Mouse (Mus musculus) olfactory bulb, adult 2 months (tissue): ENCODE data around the gene E2f6. TPM values are rescaled to one million over a fixed set of nuclear protein-coding genes. Genes with fewer than 3 reads are reported as not detected.

Experiments used
- H3K27ac ChIP-seq: fragments of 200-500 bp; 2 replicates; pipeline ENCODE4 v1.5.1; 2012; ENCODE audit warnings: low read depth, low read length; ENCODE audit not compliant: insufficient read depth
- H3K4me1 ChIP-seq: fragments of 200-500 bp; 2 replicates; pipeline ENCODE4 v1.6.1; 2012; ENCODE audit warnings: low read length; ENCODE audit not compliant: control insufficient read depth, insufficient read depth
- H3K4me3 ChIP-seq: fragments of 200-500 bp; 2 replicates; pipeline ENCODE4 v1.5.1; 2012; ENCODE audit warnings: mild to moderate bottlenecking, low read depth, low read length, moderate library complexity; ENCODE audit not compliant: insufficient read depth
- CTCF ChIP-seq: fragments of 200-500 bp; IDR thresholded peaks from 2 replicates; pipeline ENCODE4 v1.5.1; 2012; ENCODE audit warnings: low read depth, mild to moderate bottlenecking, low read length, moderate library complexity; ENCODE audit not compliant: insufficient read depth
- POLR2A ChIP-seq: fragments of 200-500 bp; IDR thresholded peaks from 2 replicates; pipeline ENCODE4 v1.6.1; 2012; ENCODE audit warnings: mild to moderate bottlenecking, low read depth, low read length, moderate library complexity; ENCODE audit not compliant: insufficient read depth
- WGBS: fragments of 180-500 bp; shearing (Covaris S2); methylation state at CpG from one replicate; pipeline ENCODE4 v1.1.7; 2018; 5-methylcytosine and 5-hydroxymethylcytosine counted together
- polyA plus RNA-seq: library from polyadenylated mRNA; stranded (reverse); fragments of >200 nt; gene quantifications from 2 replicates; pipeline ENCODE4 v1.2.4, GENCODE M21; 2012; ENCODE audit warnings: low replicate concordance; ENCODE audit not compliant: missing spikeins, insufficient read depth, insufficient read length

Gene E2f6
- polyA plus RNA-seq, 1 experiment, result not detected

DNA sequence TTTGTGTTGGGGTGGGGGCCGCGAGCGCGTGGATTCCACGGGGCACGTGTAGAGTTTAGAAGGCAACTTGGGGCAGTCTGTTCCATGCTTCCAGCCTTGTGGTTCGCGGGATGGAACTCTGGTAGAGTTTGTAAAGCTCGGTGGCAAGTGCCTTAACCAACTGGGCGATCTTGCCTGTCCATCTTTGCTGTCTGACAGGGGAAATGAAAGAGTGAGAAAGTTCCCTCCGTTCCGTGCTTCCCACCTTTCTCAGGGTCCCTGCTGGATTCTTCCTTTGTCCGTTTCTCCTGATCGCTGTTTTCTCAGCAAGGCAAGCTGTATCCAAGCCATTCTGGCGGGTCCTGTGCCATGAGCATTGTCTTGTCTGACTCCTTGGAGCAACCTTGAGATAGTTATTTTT, 714 bp downstream of the E2f6 start:
- H3K27ac ChIP-seq, result no peak overlapping the region
- 3% methylated on average over 15 of the region's 15 CpGs for WGBS
- TF ChIP-seq CTCF, result no peak
- no peak for TF ChIP-seq POLR2A
- peak overlapping the region; percentile 97 for H3K4me3 ChIP-seq
- H3K4me1 ChIP-seq, result peaks cover 14% of the 10 kb centered on the region

DNA sequence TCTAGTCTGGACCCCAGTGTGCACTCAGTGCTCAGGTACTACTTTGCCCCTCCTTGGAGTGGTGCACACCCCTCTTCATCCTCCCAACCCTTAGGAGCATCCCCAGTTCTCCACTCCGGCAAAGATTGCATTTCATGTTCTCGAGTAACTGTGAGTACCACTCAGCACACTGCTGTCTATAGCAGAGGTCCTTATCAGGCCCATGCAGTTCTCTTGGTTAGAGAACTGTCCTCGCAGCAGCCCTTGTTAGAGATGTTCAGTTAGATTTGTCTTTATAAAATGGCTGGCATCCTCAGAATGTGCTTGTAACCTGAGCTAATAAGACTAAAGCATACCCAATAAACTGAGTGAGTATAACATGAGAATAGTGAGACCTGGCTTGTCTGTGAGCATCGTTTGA, 6.4 kb downstream of the E2f6 start:
- no peak for TF ChIP-seq POLR2A
- no peak for TF ChIP-seq CTCF
- Histone ChIP-seq H3K27ac (no peak overlapping the region), H3K4me1 (peaks cover 8% of the 10 kb centered on the region), H3K4me3 (no peak overlapping the region)
- 95% methylated on average over 4 of the region's 4 CpGs for WGBS

DNA sequence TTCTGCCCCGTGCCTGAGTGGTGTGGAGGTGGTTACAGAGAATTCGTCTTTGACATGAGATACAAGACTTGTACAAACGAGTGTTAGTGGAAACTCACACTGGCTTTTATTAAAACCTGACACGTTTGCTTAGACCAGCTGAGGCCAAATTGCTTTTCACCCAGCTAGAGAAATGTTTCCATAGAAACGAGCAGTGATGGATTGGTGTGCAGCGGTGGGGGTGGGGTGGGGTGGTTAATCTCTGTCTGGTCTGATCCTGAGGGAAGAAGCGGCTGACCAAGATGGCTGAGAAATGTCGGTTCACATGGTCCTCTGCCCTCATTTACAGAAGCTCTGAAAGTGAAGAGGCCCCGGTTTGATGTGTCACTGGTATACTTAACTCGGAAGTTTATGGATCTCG, 7.8 kb downstream of the E2f6 start:
- WGBS, result 53% methylated on average over 11 of the region's 11 CpGs
- TF ChIP-seq CTCF (no peak), POLR2A (no peak)
- H3K27ac ChIP-seq, result no peak overlapping the region
- peaks cover 2% of the 10 kb centered on the region; the same call in 1 of the 2 replicates for H3K4me1 ChIP-seq
- no peak overlapping the region for H3K4me3 ChIP-seq

DNA sequence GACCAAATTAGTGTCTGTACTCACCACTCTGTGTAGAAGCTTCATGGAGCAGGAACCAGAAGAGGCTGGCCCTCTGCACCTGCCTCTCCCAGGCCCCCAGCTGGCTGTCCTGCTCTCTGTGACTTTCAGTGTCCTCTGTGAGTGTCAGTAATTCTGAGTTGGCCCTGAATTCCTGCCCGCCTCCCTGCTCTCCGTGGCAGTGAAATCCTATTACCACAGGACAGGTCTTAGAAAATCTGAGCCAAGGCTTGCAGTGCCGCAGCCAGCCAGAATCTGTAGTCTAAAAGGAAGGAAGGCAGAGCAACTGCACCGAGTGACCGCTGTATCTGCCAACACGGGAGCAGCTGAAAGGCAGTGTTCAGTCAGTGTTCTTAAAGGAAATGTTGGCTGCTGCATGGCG, 10.0 kb downstream of the E2f6 start:
- WGBS, result 54% methylated on average over 7 of the region's 7 CpGs
- no peak overlapping the region for H3K27ac ChIP-seq
- TF ChIP-seq POLR2A, result no peak
- TF ChIP-seq CTCF, result no peak
- H3K4me3 ChIP-seq, result no peak overlapping the region
- H3K4me1 ChIP-seq, result no peaks in the 10 kb centered on the region

DNA sequence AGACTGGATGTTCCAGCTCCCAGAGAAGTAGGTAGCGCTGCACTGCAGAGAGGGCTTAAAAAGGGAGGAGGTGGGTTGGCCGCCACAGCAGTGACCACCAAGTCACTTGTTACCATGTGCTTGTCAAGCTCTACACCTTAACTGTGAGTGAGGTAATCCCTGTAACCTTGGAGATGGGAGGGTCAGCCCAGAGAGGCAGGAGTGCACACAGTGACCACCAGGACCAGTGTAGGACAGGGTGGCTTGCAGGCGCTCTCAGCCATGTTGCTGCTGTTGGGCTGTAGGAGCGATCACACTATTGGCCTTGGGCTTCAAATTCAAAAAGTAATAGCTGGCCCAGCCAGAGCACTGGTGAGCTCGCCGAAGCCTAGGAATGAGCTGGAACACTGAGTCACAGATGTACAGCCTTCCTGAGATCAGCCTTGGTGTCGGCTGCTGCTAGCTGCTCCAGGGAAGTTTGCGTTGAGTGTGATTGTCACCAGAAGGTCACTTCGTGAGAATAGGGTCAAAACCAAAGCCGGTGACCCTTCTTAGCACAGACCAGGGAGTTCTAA, 11.5 kb downstream of the E2f6 start:
- Histone ChIP-seq H3K27ac (no peak overlapping the region), H3K4me3 (no peak overlapping the region), H3K4me1 (no peaks in the 10 kb centered on the region)
- 96% methylated on average over 10 of the region's 10 CpGs for WGBS
- TF ChIP-seq POLR2A, result no peak
- TF ChIP-seq CTCF, result no peak

DNA sequence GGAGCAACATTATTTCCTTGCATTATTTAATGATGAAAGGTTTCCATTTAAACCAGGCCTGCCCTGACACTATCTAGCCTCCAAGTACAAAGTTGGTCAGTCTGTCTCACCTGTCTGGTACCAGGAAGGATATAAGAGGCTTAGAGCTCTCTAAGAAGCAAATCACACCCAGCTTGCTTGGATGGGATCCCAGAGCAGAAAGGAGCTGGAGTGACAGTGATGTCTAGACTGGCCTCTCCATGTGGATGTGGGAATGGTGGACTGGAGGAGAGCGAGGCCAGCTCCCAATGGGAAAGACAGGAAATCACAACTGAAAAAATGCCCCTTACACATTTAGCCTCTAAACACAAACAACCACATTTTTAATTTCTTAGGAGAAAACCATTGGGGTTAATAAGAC, 12.9 kb downstream of the E2f6 start:
- H3K4me3 ChIP-seq, result no peak overlapping the region
- H3K27ac ChIP-seq, result no peak overlapping the region
- no peaks in the 10 kb centered on the region for H3K4me1 ChIP-seq
- no peak for TF ChIP-seq CTCF
- no peak for TF ChIP-seq POLR2A
- WGBS, result 93% methylated on average over 1 of the region's 1 CpGs

DNA sequence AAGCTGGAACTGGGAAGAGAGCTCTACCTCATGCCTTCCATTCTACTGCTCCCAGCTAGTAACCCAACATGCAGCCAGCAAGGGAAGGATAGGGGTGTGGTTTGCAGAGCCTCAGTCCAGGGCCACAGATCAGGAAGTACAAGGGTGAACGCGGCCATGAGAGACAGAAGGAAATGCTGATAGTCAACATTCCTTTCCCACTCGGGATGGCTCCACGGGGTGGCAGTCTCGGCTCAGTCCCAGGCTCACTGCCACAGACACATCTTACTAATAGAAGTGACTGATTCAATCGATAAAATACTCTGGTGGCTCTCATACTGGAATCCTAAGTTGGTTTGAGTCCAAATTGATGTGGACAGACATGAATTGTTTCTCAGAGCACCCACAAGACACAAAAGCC, 17.7 kb downstream of the E2f6 start:
- H3K4me1 ChIP-seq, result no peaks in the 10 kb centered on the region
- H3K27ac ChIP-seq, result no peak overlapping the region
- no peak overlapping the region for H3K4me3 ChIP-seq
- WGBS, result 74% methylated on average over 6 of the region's 6 CpGs
- TF ChIP-seq POLR2A (no peak), CTCF (0 out of 2 replicates have a peak, but pooled peaks have one; percentile 18)

DNA sequence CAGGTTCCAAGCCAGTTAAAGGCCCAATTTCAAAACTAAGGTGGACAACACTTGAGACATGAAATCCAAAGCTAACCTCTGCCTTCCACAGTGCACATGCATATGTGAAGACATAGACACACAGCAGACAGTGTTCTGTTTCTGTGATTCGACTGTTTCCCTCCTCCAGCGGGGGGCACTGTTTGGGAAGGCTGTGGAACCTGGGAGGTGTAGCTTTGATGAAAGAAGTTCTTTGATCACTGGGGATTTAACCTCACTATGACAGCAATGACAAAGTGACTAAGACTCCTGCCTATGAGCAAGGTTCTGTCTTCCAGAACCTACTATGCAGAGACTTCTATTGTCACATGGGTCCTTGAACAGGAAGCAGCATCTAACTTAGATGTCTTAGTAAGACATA, 19.0 kb downstream of the E2f6 start:
- no peak for TF ChIP-seq CTCF
- no peak for TF ChIP-seq POLR2A

DNA sequence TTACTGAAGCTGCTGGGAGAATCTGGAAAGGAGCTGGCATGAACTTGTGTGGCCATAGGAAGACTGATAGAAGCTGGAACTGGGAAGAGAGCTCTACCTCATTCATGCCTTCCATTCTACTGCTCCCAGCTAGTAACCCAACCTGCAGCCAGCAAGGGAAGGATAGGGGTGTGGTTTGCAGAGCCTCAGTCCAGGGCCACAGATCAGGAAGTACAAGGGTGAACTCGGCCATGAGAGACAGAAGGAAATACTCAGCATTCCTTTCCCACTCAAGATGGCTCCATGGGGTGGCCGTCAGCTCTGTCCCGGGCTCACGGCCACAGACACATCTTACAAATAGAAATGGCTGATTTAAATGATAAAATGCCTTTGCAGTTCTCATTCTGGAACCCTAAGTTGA, 20.3 kb downstream of the E2f6 start:
- no peak overlapping the region for H3K27ac ChIP-seq
- WGBS, result 85% methylated on average over 4 of the region's 4 CpGs
- TF ChIP-seq CTCF (no peak), POLR2A (no peak)
- H3K4me1 ChIP-seq, result no peaks in the 10 kb centered on the region
- no peak overlapping the region for H3K4me3 ChIP-seq

More for the DNA sequence above, 19.0 kb downstream of the E2f6 start:
- Histone ChIP-seq H3K4me1 (no peaks in the 10 kb centered on the region), H3K4me3 (no peak overlapping the region), H3K27ac (no peak overlapping the region)
- 82% methylated on average over 2 of the region's 2 CpGs for WGBS

DNA sequence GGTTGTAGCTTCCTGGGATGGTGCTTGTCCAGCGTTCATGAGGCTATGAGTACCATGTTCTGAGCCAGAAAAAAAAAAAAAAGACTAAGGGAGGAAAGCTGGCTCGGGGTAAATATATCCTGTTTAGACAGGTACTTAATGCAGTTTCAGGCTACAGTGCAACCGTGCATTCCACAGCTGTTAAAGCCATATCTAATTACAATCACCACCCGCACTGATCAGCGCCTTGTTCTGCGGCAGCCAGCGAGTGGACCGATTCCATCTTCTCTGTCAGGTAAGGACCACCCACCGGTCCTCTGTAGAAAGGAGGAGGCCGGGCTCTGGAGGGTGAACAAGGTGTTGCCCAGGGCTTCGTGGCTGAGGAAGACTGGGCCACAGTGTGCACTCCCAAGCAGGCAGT, 23.9 kb downstream of the E2f6 start:
- TF ChIP-seq POLR2A (no peak), CTCF (no peak)
- WGBS, result 79% methylated on average over 11 of the region's 11 CpGs
- Histone ChIP-seq H3K4me1 (no peaks in the 10 kb centered on the region), H3K4me3 (no peak overlapping the region), H3K27ac (no peak overlapping the region)
